Mouse (Mus musculus) layer of hippocampus, adult 9-11 months (tissue): ENCODE measurements around the gene Brd2.

Source experiments
- DNase-seq: peaks from one replicate; pipeline ENCODE4 v3.0.0; 2022

Brd2 gene

DNA sequence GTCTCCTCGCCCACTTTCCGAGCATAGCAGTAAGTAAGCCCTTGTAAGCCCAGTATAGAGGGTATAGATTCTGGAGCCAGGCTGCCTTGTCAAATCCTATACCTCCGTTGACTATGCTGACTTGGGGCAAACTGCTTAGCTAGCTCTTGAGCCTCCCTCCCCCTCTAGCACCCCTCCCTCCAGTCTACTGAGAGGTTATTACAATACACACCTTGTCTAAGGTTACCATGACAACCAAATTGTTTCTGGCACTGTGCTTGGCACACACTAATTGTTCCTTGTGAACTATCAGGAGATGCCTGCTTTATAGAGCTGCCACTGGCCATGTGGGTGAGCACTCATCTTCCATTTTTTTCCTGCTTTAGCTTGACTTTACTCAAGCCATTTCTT is 12.6 kb downstream of the Brd2 start:
- DNase-seq: no peak

DNA sequence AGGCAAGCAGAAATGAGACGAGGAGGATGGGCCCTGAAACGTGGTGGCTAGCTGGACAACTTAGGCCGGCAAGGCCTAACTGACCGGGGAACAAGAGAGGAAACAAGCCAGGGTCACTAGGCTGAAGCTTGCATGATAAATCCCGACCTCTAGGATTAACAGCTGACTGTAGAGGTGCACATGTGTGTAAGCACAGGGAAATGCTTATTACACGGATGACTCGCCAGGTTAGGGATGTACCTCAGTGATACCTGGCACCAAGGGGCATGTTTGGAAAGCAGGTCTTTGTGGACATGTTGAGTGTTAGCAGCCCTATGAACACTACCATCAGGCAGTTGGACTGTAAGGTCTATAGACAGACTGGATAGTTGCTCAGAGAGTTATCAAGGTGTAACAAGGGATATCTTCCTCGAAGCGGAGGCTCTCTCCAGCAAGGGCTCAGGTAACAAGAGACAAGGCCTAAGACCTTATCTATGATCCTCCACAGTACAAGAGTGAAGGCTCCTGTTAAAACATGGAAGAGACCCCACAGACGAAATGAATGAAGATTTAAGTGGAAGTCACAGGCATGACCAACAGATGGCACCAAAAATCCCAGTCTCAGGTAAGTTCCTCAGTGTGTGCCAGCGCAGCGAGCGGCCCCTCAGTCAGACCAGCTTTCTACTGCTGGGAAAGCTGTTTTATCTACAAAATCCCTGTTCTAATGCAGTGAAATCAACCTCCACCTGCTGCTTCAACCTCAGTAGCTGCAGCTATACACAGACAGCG is 13.2 kb downstream of the Brd2 start:
- DNase-seq: no peak

DNA sequence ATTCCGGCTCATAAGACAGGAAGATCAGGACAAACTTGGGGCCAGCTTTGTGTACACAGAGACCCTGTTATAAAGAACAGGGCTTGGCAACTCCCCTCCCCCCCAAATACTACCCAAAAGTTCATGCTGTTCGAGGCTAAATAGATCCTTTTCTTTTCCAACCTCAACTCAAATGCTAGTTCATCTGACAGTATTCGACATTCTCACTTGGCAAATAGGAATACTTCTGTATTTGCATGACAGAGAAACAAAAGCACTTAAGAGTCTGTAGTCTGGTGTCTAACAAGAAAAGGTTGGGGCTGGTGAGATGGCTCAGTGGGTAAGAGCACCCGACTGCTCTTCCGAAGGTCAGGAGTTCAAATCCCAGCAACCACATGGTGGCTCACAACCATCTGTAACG is 14.0 kb downstream of the Brd2 start:
- DNase-seq: no peak

DNA sequence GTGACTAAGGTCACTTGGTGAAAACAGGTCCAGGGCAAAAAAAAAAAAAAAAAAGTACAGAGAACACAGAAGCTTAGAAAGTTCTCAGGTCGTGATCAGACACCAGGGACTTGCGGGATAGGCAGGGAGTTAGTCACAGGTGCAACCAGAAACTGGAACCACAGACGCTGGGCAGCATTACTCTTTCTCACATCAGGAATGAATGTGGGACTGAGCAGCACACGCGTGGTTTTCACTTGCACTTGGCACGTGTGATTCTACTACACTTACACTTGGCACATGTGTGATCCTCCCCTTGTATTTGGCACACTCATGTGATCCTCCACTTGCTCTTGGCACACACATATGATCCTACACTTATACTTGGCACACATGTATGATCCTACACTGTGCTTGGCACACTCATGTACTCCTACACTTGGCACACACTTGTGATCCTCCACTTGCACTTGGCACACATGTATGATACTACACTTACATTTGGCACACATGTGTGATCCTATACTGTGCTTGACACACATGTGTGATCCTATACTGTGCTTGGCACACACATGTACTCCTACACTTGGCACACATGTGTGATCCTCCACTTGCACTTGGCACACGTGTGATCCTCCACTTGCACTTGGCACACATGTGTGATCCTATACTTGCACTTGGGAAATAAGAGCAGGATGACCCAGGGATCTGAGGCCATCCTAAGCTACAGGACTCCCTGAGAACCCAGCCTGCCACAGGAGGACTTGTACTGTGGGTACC is 15.1 kb downstream of the Brd2 start:
- DNase-seq: no peak

DNA sequence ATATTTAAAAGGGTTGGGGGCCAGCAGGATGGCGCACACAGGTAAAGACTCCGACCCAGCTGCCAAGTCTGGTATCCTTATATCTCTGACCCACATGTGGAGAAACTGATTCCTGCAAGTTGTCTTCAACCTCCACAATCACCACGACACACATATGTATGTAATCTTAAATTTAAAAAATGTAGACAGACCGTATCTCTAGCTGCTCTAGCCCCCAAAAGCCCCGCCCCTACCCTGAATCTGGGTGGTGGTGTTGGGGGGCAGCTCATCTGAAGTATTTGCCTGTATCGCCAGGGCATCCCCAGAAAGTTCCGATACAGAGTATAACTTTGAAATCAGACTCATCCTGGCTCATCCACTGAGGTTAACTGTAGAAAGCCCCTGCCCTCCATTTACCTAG is 15.9 kb downstream of the Brd2 start:
- no peak for DNase-seq

DNA sequence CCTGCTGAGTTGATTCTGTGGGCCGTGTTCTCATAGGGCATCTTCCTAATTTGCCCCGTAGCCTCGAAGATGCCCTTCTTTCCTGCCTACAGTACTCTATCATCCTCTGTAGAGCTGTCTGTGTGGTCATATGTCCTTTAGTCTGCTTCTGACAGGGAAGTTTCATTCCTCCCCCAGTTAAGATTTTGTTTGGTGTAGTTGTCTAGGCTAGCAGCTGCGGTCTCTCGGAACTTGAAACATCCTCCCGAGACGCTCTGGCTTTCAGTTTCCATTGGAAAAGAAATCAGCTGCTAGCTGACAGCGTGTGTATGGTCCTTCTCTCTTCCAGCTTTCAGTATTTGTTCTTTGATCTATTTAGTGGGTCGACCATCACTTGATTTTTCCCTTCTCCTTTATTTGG is 17.6 kb downstream of the Brd2 start:
- DNase-seq: no peak

DNA sequence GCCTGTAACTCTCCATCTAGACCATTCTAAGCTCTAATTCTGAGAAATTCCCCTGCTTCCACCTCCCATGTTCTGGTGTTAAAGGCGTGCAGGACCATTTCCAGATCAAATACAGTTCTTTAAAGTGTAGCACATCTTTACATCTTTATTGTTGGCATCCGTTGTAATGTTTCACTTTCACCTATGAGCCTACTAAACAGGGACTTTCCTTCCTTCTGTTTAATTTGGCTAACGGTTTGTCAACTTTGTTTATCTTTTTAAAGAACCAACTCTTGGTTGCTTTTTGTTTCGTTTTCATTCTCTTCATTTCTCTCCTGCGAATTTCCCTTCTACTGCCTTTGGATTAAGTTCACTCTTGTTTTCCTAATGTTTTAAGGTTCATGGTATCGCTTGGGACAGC is 19.6 kb downstream of the Brd2 start:
- DNase-seq: no peak

DNA sequence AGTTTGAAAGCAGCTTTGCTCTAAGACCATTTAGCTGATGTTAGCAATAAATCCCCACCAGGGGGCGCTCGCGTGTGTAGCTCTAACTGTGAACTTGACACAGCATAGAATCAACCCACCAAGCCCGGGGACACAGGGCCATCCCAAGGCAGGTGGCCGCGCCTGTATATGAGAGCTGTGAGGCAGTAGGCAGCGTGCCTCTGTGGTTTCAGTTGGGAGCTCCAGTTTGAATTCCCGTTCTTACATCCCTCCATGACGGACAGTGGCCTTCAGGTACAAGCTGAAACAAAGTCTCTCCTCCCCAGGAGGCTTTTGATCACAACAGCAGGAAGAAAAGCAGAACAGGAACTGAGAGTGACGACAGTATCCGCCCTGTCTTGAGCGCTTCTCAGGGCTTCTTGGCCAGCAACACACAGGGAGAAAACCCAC is 20.8 kb downstream of the Brd2 start:
- peak; percentile 91 for DNase-seq

DNA sequence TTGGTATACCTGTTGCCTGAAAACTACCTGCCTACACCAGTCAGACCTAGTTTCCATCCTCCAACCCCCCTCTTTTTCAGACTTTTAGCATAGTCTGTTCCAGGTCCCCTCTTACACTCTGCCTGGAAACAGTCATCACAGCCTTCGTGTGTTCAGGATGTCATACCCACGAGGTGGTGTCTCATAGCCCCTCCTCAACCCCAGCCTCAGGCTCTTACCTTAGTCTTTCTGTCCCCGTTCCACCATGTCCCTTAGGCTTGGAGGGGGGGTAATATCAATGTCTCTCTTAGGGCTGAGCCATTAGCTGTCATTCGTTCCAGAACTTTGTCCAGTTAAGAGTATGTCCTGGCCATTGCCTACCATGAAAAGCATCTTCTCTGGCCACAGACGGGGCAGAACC is 21.2 kb downstream of the Brd2 start:
- DNase-seq: no peak

DNA sequence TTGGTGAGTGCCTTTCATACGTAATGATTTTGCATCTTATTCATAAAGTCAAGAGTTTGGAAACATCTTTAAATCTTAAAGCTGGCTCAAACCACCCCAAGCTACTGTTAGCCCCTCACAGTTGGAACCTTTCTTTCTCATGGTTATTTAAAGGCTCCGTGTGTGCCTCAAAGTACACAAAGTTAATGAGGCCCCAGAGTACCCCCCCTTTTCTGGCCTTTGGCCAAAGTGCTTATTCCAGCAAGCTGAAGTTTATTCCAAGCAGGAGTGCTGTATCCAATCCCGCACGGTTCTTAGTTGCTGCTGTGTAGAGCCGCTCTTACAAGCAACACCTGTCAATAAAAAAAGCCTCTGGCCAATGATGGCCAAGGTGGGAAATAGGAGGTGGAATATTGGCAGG is 22.9 kb downstream of the Brd2 start:
- no peak for DNase-seq

DNA sequence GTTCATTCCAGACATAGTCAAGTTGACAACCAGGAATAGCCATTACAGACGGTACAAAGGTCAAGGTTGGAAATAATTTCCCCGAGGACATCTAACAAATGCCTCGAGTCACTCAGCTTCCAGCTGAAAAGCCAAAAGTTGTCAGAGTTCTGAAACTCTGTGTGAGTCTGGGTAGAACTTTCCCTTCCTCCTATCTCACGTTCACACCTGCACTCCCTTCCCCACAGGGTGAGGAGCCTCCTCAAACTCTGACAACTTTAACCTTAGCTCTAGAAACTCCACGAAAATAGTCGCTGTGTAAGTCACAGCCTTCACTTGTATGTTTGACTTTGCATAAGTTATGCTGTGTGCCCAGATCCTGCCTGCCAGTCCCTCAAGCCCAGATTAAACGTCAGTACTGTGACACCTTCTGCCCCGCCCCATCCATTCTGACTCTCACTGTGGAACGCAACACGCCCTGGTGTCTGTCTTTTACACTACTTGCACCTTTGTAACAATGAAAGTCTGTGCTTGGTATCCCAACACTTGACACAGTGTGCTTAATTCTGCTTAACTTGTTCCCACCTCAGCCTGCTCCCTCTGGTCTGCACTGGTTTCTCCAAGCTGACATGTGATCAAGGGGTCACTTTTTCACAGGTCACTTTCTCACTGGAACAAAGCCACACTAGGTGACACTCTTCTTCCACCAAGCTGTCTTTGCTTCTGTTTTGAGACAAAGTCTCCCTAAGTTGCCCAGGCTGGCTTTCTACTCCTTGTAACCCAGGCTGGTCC is 23.5 kb downstream of the Brd2 start:
- DNase-seq: no peak

DNA sequence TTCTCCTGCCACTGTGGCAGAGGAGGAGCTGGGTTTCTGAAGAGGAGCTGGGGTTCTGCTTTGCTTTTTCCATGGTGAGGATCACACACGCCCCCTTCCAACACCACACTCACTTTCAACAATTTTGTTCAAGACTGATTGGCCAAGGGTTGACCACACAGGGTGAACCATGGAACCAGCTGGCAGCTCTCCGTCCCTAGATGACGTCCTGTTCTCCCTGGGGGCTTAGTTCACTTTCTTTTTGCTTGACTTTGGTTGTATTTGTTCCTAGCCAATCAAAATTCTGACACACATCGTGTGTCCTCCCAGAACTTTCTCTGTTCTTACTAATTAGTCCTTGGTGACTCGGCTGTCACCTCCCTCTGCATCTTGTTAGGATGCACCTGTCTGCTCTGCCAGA is 25.2 kb downstream of the Brd2 start:
- DNase-seq: no peak

DNA sequence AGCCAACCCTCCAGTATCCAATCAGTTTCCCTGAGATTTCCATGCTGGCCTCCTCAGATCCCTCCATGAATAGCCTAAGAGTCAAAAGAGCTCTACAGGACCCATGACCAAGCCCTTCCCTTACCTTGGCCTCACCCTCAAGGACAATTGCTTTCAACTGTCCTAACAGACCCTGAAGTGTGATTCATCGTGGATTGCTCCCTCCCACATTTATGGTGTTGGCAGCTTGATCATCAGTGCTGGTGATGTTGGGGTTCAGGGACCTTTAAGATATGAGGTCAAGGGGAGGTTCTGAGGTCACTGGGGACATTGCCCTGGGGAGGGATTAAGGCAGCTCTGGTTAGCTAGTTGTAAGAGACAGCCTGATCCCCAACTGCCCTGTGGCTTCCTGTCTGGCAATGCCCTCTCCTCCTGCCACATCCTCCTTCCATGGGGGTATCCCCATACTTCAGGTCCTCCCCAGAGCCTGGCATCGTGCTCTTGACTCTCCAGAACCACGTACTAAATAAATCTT is 25.9 kb downstream of the Brd2 start:
- no peak for DNase-seq

DNA sequence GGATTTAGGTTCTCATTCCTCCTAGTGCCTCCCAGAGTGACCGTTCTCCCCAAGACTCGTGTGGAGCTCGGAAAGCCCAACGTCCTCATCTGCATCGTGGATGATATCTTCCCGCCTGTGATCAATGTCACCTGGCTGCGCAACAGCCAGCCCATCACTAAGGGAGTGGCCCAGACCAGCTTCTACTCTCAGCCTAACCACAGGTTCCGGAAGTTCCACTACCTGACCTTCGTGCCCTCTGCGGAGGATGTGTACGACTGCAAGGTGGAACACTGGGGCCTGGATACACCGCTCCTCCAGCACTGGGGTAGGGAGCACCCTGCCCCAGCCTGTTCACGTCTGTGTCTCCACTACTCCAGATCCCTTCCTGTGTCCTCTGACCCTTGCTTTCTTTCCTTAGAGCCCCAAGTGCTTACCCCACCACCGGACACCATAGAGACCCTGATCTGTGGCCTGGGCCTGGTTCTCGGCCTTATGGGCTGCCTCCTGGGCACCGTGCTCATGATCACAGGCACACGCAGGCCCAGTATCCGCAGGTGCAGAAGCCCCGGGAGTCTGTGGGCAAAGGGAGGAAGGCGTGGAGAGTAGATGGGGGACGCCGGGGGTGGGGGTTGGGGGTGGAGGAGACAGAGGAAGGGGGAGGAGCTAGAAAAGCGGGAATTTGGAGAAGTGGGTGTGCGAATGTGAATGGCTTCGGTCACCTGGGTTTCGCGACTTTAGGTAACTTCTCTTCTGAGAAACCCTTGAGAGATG is 28.0 kb downstream of the Brd2 start:
- DNase-seq: no peak

DNA sequence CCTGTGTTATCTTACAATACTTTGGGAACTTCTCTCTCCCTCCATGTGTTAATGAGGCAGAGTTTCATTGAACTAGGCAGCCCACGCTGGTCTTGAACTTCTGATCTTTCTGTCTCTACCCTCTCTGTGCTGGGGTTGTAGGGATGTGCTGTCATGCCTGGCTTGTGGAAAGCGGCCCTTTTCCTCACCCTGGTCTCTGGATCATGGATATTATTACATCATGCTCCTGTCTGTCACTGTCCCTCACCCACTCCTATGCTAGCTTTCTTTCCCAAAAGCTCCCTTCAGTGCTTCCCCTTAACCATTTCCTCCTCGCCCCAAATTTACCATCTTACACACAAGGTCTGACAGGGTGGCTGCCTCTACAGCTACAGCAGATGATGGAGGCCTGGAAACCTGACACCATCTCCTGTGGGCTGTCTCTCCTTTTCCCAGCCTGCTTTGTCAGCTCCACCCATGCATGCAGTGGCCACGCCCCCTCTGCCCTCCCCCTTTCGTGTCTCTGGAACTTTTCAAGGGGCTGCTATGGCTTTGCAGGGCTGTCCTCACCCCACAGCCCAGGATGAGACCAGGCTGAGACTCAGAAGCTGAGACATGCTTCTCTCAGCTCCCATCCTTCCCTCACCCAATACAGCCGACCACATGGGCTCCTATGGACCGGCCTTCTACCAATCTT is 29.1 kb downstream of the Brd2 start:
- DNase-seq: no peak

DNA sequence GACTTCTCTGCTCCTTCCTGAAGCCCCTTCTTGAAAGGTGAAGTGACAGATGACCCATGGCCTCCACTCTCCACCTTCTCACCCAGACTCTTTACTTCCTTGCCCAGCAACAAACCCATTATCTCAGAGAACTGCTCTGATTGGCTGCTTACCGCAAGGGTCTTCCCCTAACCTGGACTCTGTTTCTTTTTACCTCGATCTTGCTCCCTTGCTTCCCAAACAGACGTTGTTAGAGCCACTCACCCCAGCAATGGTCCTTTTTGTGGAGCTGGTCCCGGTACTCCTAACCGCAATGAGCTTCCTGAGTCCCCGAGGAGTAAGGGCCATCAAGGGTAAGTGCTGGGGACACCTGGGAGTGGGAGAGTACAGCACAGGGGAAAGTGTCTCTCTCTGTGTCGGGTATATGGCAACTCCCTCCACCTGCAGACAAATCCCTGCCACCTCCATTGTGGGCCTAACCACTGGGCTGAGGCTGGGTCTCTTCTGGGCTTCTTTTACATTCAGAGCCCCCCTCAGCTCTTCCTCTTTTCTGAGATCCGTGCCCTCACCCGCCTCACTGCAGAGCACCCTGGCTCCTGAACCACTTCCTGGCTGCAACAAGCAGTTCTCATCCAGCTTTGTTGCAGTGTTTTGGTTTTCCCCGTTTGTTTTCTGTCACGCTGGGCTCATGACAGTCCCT is 30.1 kb downstream of the Brd2 start, which contains the start of gene H2-Oa:
Gene H2-Oa (plus strand): TSS at position 144 of the 679 bp plus-strand sequence.
- DNase-seq: no peak

DNA sequence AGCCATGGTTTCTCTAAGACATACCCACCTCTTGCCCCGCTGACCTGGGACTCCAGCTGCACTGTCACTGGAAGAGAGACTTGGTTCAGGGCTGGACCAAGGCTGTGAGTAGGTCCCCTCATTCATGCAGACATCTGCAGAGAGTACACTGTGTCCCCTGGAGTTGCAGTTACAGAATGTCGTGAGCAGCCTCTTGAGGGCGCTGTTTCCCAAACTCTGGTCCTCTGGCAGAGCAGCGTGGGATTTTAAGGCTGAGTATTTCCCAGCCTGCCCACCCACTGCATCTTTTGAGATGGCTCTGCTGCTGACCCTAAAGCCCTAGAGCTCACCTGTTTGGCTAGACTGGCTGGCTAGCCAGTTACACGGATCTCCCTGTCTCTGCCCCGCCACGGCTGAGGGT is 31.5 kb downstream of the Brd2 start:
- DNase-seq: no peak

DNA sequence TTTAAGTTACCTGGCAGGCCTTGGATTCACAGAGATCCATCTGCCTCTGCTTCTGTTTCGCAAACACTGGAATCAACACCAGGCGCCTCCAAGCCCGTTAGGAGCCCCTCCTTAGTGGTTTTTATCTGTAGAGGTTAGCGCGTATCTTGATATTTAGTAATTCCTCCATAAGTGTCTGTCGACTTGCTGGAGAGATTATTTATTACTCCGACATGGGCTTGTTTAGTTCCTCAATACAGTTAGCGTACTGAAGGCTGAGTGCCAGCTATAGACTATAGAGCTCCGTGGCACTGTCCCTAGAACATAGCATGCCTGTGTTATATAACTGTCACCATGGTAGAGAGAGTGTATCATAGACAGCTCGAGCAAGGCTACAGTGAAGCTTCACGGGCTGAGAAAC is 34.3 kb downstream of the Brd2 start:
- DNase-seq: no peak

DNA sequence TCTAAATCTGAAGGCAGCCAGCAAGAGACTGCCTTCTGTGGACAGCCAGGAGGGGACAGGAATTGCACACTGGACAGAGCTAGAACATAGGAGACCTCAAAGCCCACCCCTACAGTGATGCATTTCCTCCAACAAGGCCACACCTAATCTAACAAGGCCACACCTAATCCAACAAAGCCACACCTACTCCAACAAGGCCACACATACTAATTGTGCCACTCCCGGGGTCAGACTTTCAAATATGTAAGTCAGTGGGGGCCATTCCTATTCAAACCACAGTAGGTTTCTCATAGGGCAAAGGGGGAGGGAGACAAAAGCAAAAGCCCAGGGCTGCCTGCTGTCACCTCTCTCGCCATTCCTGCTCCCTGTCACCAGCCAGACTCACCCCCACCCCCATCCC is 35.0 kb downstream of the Brd2 start:
- DNase-seq: no peak

DNA sequence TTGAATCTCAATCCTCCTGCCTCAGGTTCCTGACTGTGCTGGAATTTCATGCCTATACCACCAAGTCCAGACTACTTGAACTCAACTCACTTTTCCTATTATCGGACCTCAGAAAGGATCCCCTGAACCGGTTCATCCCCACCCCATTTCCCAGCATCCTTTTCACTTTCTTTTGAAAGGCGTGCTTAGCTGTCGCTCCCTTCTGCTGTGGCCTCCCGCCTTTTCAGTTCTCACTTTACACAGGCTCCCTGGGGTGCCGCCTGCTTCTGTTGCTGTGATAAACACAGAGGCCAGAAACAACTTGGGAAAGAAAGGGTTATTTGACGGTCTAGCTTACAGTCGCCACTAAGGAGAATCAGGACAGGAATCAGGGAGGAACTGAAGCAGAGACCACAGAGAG is 39.3 kb downstream of the Brd2 start:
- no peak for DNase-seq

DNA sequence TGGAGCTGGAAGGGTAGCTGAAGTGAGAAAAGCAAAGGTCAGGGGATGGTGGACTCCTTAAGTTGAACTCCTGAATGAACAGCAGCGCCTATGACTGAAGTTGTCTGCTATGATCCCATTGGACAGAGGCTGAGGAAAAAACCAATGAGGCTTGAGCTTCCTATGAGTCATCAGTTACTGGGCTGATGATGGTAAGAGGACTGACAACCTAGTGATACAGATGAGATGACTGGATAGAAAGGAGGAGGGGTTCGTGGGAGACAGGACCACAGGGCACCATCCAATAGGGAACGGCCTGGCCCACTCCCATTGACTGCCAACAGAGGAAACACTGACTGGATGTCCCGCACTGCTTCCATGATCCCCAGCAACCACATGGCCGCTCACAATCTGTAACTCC is 42.8 kb downstream of the Brd2 start:
- DNase-seq: peak; percentile 65

DNA sequence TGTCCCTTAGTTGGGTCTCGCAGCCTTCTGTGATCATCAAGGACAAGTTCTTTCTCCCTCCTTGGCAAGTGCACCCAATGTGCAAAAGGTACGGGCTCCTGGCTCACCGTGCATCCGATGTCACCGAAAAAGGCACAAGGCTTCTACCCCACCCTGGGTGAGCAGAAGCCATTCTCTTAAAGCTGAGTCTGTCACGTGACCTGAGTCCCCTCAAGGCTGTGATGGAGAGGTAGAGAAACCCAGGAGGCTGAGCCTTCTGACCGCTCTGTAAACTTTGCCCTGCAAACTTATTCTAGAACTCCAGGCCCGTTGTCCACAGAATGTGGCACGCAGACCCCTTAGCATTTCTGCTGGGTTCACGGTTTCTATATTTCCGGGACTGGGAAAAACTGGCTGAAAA is 43.4 kb downstream of the Brd2 start:
- DNase-seq: no peak
